Mouse (Mus musculus): ENCODE data around the gene Sgk1. TPM values are rescaled to one million over a fixed set of nuclear protein-coding genes. Genes with fewer than 3 reads are reported as not detected.

Gene Sgk1
- polyA plus RNA-seq, 1 experiment from 2014 or later: 40.0 TPM

GRCm38 (mm10) chr10:21923495-21923952 is 41.5 kb downstream of the Sgk1 start:
- Histone ChIP-seq H3K4me1 (replicated peaks) (peaks cover 29% of the 10 kb centered on the region), H3K27me3 (no peaks in the 10 kb centered on the region), H3K36me3 (no peaks in the 10 kb centered on the region), H3K4me3 (peak overlapping the region; percentile 20), H3K9ac (peak overlapping the region; percentile 49), H3K9me3 (no peaks in the 10 kb centered on the region), H3K27ac (peak overlapping the region; percentile 85), H3K4me2 (peak overlapping the region; percentile 48)
- peak; percentile 79 for ATAC-seq (ENCODE audit: low FRiP score)
- WGBS: 5% methylated on average over 9 of the region's 9 CpGs

- Histone ChIP-seq H3K27me3 (no peaks in the 10 kb centered on the region), H3K4me3 (no peak overlapping the region), H3K9ac (no peak overlapping the region), H3K4me1 (replicated peaks) (peaks cover 29% of the 10 kb centered on the region), H3K36me3 (no peaks in the 10 kb centered on the region), H3K9me3 (no peaks in the 10 kb centered on the region), H3K27ac (peak overlapping the region; percentile 85), H3K4me2 (peak overlapping the region; percentile 48)
- WGBS: 65% methylated on average over 16 of the region's 16 CpGs
- peak; percentile 25; the same call in 1 of the 2 replicates for ATAC-seq (ENCODE audit: low FRiP score)
Observed at GRCm38 (mm10) chr10:21924051-21924720, 42.2 kb downstream of the Sgk1 start.

DNA sequence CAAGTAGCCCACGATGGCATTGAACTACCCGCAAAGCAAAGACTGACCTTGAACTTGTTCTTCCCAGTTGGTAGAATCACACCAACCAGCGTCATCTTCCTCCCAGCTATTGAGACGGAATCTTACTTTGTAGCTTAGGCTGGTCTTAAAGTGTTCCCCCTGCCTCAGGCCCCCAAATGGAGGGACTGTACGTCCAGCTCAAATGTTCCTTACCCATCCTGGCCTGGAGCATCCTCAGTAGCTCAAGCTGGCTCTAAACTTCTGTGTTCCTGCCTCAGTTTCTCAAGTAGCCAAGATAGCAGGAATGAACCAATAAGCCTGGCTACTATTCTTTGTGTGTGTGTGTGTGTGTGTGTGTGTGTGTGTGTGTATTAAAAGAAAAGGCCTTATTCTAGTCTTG is 45.0 kb downstream of the Sgk1 start:
- no peaks in the 10 kb centered on the region for H3K9me3 ChIP-seq
- no peak overlapping the region for H3K27ac ChIP-seq
- H3K27me3 ChIP-seq: no peaks in the 10 kb centered on the region
- WGBS: 90% methylated on average over 5 of the region's 5 CpGs
- H3K4me1 ChIP-seq (replicated peaks): peaks cover 25% of the 10 kb centered on the region
- ATAC-seq (ENCODE audit: low FRiP score): no peak
- no peak overlapping the region for H3K4me3 ChIP-seq
- H3K9ac ChIP-seq: no peak overlapping the region
- no peaks in the 10 kb centered on the region; the same call in 1 of the 2 replicates for H3K36me3 ChIP-seq
- no peak overlapping the region for H3K4me2 ChIP-seq

DNA sequence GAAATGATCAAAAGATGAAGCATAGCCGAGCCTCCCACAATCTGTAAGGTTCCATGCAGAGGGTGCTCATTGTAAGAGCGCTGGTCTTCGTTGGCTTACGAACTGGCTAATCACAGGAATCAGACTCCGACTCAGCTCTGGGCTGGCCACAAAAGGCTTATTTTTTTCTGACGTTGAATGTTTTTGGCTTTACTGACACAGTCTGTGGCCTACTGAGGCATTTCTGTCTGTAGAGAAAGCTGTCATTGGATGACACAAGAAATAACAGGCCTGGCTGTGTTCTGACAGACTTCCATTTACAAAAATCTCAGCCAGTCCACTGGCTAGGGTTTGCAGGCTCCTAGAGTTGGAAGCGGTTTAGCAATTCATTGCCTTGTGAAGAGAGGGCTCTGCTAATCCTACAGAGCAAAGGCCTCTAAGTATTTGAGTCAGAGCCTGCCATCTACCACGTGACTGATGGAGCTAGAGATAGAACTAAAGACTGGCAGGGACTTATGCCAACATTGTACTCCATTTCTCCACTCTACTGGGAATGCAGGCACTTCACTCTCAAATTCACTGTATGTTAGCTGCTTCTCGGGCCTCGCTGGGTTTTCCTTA is 48.9 kb downstream of the Sgk1 start:
- H3K27me3 ChIP-seq: no peaks in the 10 kb centered on the region
- no peak overlapping the region for H3K9ac ChIP-seq
- H3K4me2 ChIP-seq: no peak overlapping the region
- no peaks in the 10 kb centered on the region for H3K9me3 ChIP-seq
- ATAC-seq (ENCODE audit: low FRiP score): no peak
- 87% methylated on average over 10 of the region's 10 CpGs for WGBS
- no peak overlapping the region for H3K27ac ChIP-seq
- no peak overlapping the region for H3K4me3 ChIP-seq
- H3K36me3 ChIP-seq: no peaks in the 10 kb centered on the region; the same call in 1 of the 2 replicates
- no peaks in the 10 kb centered on the region for H3K4me1 ChIP-seq (replicated peaks)

DNA sequence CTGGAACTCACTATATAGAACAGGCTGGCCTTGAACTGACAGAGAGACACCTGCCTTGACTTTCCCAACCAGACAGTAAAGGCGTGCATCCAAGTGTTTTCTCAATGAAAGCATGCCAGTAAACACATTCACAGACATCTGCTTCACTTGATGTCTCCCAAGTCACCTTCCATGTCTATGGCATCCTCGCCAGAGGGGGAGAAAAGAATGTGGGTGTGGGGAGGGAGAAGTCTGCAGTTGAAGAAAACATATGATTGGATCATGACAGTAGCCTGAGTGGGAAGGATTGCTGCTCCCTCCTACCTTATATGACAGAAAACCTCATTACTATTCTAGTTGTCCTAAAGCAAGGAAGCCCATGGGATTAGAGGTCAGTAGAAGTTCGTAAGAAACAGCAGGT is 50.8 kb downstream of the Sgk1 start:
- Histone ChIP-seq H3K9me3 (no peaks in the 10 kb centered on the region), H3K4me1 (replicated peaks) (peaks cover 8% of the 10 kb centered on the region), H3K27ac (no peak overlapping the region), H3K27me3 (no peaks in the 10 kb centered on the region), H3K36me3 (no peaks in the 10 kb centered on the region; the same call in 1 of the 2 replicates), H3K4me3 (no peak overlapping the region), H3K4me2 (no peak overlapping the region), H3K9ac (no peak overlapping the region)
- ATAC-seq (ENCODE audit: low FRiP score): no peak
- 87% methylated on average over 3 of the region's 3 CpGs for WGBS

GRCm38 (mm10) chr10:21934826-21935225 is 52.8 kb downstream of the Sgk1 start:
- no peak for ATAC-seq (ENCODE audit: low FRiP score)
- no peaks in the 10 kb centered on the region for H3K9me3 ChIP-seq
- H3K27ac ChIP-seq: no peak overlapping the region
- no peak overlapping the region for H3K9ac ChIP-seq
- no peak overlapping the region for H3K4me3 ChIP-seq
- 85% methylated on average over 2 of the region's 2 CpGs for WGBS
- peaks cover 8% of the 10 kb centered on the region for H3K4me1 ChIP-seq (replicated peaks)
- H3K36me3 ChIP-seq: no peaks in the 10 kb centered on the region; the same call in 1 of the 2 replicates
- H3K27me3 ChIP-seq: no peaks in the 10 kb centered on the region
- H3K4me2 ChIP-seq: no peak overlapping the region

GRCm38 (mm10) chr10:21936513-21937221 is 54.7 kb downstream of the Sgk1 start:
- WGBS: 54% methylated on average over 12 of the region's 12 CpGs
- no peak overlapping the region for H3K4me2 ChIP-seq

GRCm38 (mm10) chr10:21937222-21937605 is 55.2 kb downstream of the Sgk1 start:
- Histone ChIP-seq H3K9me3 (no peaks in the 10 kb centered on the region), H3K4me3 (no peak overlapping the region), H3K36me3 (no peaks in the 10 kb centered on the region), H3K4me1 (replicated peaks) (peaks cover 8% of the 10 kb centered on the region), H3K9ac (no peak overlapping the region), H3K27me3 (no peaks in the 10 kb centered on the region), H3K4me2 (no peak overlapping the region), H3K27ac (0 out of 2 replicates have a peak overlapping the region, but pooled peaks have one; percentile 48)
- 22% methylated on average over 9 of the region's 9 CpGs for WGBS
- ATAC-seq (ENCODE audit: low FRiP score): no peak

More at GRCm38 (mm10) chr10:21936513-21937221, 54.7 kb downstream of the Sgk1 start:
- ATAC-seq (ENCODE audit: low FRiP score): no peak
- Histone ChIP-seq H3K36me3 (no peaks in the 10 kb centered on the region), H3K27ac (peak overlapping the region; percentile 48; the same call in 1 of the 2 replicates), H3K9me3 (no peaks in the 10 kb centered on the region), H3K27me3 (no peaks in the 10 kb centered on the region), H3K4me1 (replicated peaks) (peaks cover 8% of the 10 kb centered on the region), H3K4me3 (no peak overlapping the region), H3K9ac (no peak overlapping the region)

DNA sequence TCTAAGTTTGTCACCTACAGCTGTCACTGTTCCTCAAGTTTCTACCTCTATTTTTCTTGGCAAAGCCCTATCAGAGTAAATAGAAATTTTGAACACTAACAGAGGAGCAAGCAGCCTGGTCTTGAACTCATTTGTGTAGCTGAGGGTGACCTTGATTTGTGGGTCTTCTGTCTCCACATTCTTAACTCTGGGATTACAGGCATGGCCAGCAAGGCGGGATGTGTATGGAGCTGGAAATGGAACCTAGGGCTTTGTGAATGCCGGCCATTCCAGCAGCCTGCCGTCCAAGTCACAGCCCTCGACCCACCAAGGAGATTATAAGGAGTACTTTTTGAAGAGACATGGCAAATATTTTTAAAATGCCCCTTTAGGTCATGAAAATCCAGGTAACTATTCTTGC is 56.2 kb downstream of the Sgk1 start:
- no peak overlapping the region for H3K4me3 ChIP-seq
- 85% methylated on average over 4 of the region's 4 CpGs for WGBS
- ATAC-seq (ENCODE audit: low FRiP score): no peak
- H3K4me1 ChIP-seq (replicated peaks): peaks cover 8% of the 10 kb centered on the region
- H3K27ac ChIP-seq: no peak overlapping the region
- no peak overlapping the region for H3K9ac ChIP-seq
- H3K27me3 ChIP-seq: no peaks in the 10 kb centered on the region
- no peaks in the 10 kb centered on the region for H3K9me3 ChIP-seq
- no peaks in the 10 kb centered on the region for H3K36me3 ChIP-seq
- H3K4me2 ChIP-seq: no peak overlapping the region

GRCm38 (mm10) chr10:21941235-21941634 is 59.3 kb downstream of the Sgk1 start:
- Histone ChIP-seq H3K4me2 (no peak overlapping the region), H3K4me3 (no peak overlapping the region), H3K9me3 (no peaks in the 10 kb centered on the region), H3K27me3 (no peaks in the 10 kb centered on the region), H3K4me1 (replicated peaks) (peaks cover 8% of the 10 kb centered on the region), H3K9ac (no peak overlapping the region), H3K36me3 (no peaks in the 10 kb centered on the region), H3K27ac (no peak overlapping the region)
- WGBS: 87% methylated on average over 3 of the region's 3 CpGs
- no peak for ATAC-seq (ENCODE audit: low FRiP score)

- Histone ChIP-seq H3K9me3 (no peaks in the 10 kb centered on the region), H3K4me2 (no peak overlapping the region), H3K36me3 (no peaks in the 10 kb centered on the region), H3K4me3 (no peak overlapping the region), H3K9ac (no peak overlapping the region), H3K4me1 (replicated peaks) (no peaks in the 10 kb centered on the region), H3K27me3 (no peaks in the 10 kb centered on the region), H3K27ac (no peak overlapping the region)
- no peak for ATAC-seq (ENCODE audit: low FRiP score)
- 96% methylated on average over 6 of the region's 6 CpGs for WGBS
Observed at GRCm38 (mm10) chr10:21943145-21943700, 61.2 kb downstream of the Sgk1 start.

DNA sequence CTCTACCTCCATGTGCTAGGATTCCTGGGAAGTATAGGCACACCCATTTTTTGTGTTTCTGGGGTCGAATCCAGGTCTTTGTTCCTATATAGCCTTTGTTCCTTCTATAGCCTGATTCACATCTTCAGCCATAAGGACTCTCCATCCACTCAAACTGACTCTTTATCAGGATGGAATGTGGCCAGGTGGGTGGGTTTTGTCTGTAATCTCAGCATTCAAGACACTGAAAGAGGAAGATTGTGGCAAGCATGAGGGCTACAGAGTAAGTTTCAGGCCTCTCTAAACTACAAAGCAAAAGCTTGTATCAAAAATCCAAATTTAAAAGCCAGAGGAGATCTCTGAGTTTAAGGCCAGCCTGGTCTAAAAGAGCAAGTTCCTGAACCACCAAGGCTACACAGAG is 63.2 kb downstream of the Sgk1 start:
- 63% methylated on average over 1 of the region's 1 CpGs for WGBS
- no peaks in the 10 kb centered on the region for H3K4me1 ChIP-seq (replicated peaks)
- H3K27ac ChIP-seq: no peak overlapping the region
- H3K4me3 ChIP-seq: no peak overlapping the region
- no peaks in the 10 kb centered on the region for H3K36me3 ChIP-seq
- no peak overlapping the region for H3K4me2 ChIP-seq
- no peaks in the 10 kb centered on the region for H3K27me3 ChIP-seq
- H3K9ac ChIP-seq: no peak overlapping the region
- H3K9me3 ChIP-seq: no peaks in the 10 kb centered on the region
- ATAC-seq (ENCODE audit: low FRiP score): no peak

Measured in hindbrain, embryonic 13.5 days (tissue).